Mouse (Mus musculus) kidney, postnatal 0 days (tissue): ENCODE measurements around the gene Rabep2. TPM values are rescaled to one million over a fixed set of nuclear protein-coding genes. Genes with fewer than 3 reads are reported as not detected.
A peak's percentile ranks its signal among the peaks of the same experiment; 100 is the strongest.
"Not testable (repeated sequence)": the region's sequence is repeated elsewhere in the genome, so short reads cannot be mapped to it uniquely, and the experiment has no call there.

ENCODE experiments used
- ATAC-seq: fragments of 200-750 bp; cut with Nextera tagmentation; replicated peaks from 2 replicates; pipeline ENCODE4 v1.8.0; 2017; ENCODE audit warnings: low read depth, moderate number of reproducible peaks, moderate TSS enrichment, moderate library complexity; ENCODE audit not compliant: low FRiP score
- DNase-seq: peaks from one replicate; pipeline ENCODE4 v3.0.0-alpha.2; 2016; ENCODE audit warnings: low spot score
- H3K27ac ChIP-seq: fragments of 300-500 bp; sonication (generic); 2 replicates; pipeline ENCODE4 v1.5.1; 2014; ENCODE audit warnings: mild to moderate bottlenecking
- H3K27me3 ChIP-seq: fragments of 300-500 bp; sonication (generic); 2 replicates; pipeline ENCODE4 v1.6.1; 2014; ENCODE audit warnings: low read length, mixed read lengths; ENCODE audit not compliant: insufficient read depth
- H3K36me3 ChIP-seq: fragments of 300-500 bp; sonication (generic); 2 replicates; pipeline ENCODE4 v1.6.1; 2014; ENCODE audit warnings: low read length, mixed read lengths; ENCODE audit not compliant: insufficient read depth
- H3K4me1 ChIP-seq: fragments of 300-500 bp; sonication (generic); replicated peaks from 2 replicates; pipeline ENCODE4 v1.6.1; 2014; ENCODE audit warnings: antibody characterized with exemption, low read length, mixed read lengths; ENCODE audit not compliant: insufficient read depth
- H3K4me2 ChIP-seq: fragments of 300-500 bp; sonication (generic); 2 replicates; pipeline ENCODE4 v1.6.1; 2014; ENCODE audit warnings: mild to moderate bottlenecking, low read length, moderate library complexity, mixed read lengths
- H3K4me3 ChIP-seq: fragments of 300-500 bp; sonication (generic); replicated peaks from 2 replicates; pipeline ENCODE4 v1.5.1; 2014; ENCODE audit warnings: low read depth, low read length
- H3K9ac ChIP-seq: fragments of 300-500 bp; sonication (generic); 2 replicates; pipeline ENCODE4 v1.6.1; 2014; ENCODE audit warnings: low read depth, low read length
- H3K9me3 ChIP-seq: fragments of 300-500 bp; sonication (generic); replicated peaks from 2 replicates; pipeline ENCODE4 v1.6.1; 2016; ENCODE audit warnings: low read length, inconsistent platforms, mixed read lengths
- CTCF ChIP-seq: IDR thresholded peaks from 2 replicates; pipeline ENCODE4 v1.5.1; 2016; ENCODE audit warnings: antibody characterized with exemption, low read depth, mild to moderate bottlenecking, moderate library complexity
- WGBS: fragments of 180-500 bp; shearing (Covaris S2); extraction: QIAGEN DNeasy Blood & Tissue Kit; methylation state at CpG from one replicate; pipeline ENCODE4 v1.1.7; 2014; 5-methylcytosine and 5-hydroxymethylcytosine counted together
- polyA plus RNA-seq: library from polyadenylated mRNA; unstranded; fragments of >200 nt; fragmentation: Nextera tagmentation; extraction: Ambion mirVana; gene quantifications from 2 replicates; pipeline ENCODE4 v1.2.1, GENCODE M21; 2015

The Rabep2 gene
- polyA plus RNA-seq, 1 experiment from 2014 or later: 29.7 TPM

GRCm38 (mm10) chr7:126397221-126397620, 31.3 kb upstream of the Rabep2 start:
- no peak for ATAC-seq
- no peak overlapping the region for H3K9ac ChIP-seq
- 58% methylated on average over 6 of the region's 6 CpGs for WGBS
- H3K4me1 ChIP-seq: no peaks in the 10 kb centered on the region
- H3K4me3 ChIP-seq: no peak overlapping the region
- TF ChIP-seq CTCF: no peak
- no peaks in the 10 kb centered on the region for H3K27me3 ChIP-seq
- no peaks in the 10 kb centered on the region for H3K9me3 ChIP-seq
- no peak for DNase-seq
- H3K4me2 ChIP-seq: no peak overlapping the region
- H3K36me3 ChIP-seq: no peaks in the 10 kb centered on the region
- H3K27ac ChIP-seq: no peak overlapping the region

- WGBS: 92% methylated on average over 4 of the region's 4 CpGs
- DNase-seq (no peak), ATAC-seq (no peak)
- Histone ChIP-seq H3K4me2 (no peak overlapping the region), H3K27me3 (no peaks in the 10 kb centered on the region), H3K4me1 (no peaks in the 10 kb centered on the region), H3K27ac (no peak overlapping the region), H3K9me3 (no peaks in the 10 kb centered on the region), H3K36me3 (no peaks in the 10 kb centered on the region), H3K9ac (no peak overlapping the region), H3K4me3 (no peak overlapping the region)
- no peak for TF ChIP-seq CTCF
Observed at GRCm38 (mm10) chr7:126397822-126398221, 30.7 kb upstream of the Rabep2 start.

GRCm38 (mm10) chr7:126399548-126399947, 29.0 kb upstream of the Rabep2 start:
- WGBS: 7% methylated on average over 5 of the region's 5 CpGs
- peak; percentile 91 for TF ChIP-seq CTCF

GRCm38 (mm10) chr7:126402518-126402917, 26.0 kb upstream of the Rabep2 start:
- H3K36me3 ChIP-seq, H3K4me3 ChIP-seq, H3K9ac ChIP-seq, ATAC-seq, H3K4me2 ChIP-seq, H3K27ac ChIP-seq, DNase-seq, H3K9me3 ChIP-seq, H3K4me1 ChIP-seq, H3K27me3 ChIP-seq: not testable (repeated sequence)
- 74% methylated on average over 8 of the region's 8 CpGs for WGBS

More at GRCm38 (mm10) chr7:126399548-126399947, 29.0 kb upstream of the Rabep2 start:
- no peak overlapping the region for H3K9ac ChIP-seq
- no peak overlapping the region for H3K4me2 ChIP-seq
- no peaks in the 10 kb centered on the region for H3K27me3 ChIP-seq
- H3K9me3 ChIP-seq: no peaks in the 10 kb centered on the region
- H3K4me3 ChIP-seq: no peak overlapping the region
- ATAC-seq (no peak), DNase-seq (peak; percentile 88)
- no peaks in the 10 kb centered on the region for H3K36me3 ChIP-seq
- H3K27ac ChIP-seq: no peak overlapping the region
- no peaks in the 10 kb centered on the region for H3K4me1 ChIP-seq

- TF ChIP-seq CTCF: no peak
- H3K4me1 ChIP-seq: no peaks in the 10 kb centered on the region
- H3K9ac ChIP-seq: no peak overlapping the region
- ATAC-seq: no peak
- H3K36me3 ChIP-seq: no peaks in the 10 kb centered on the region
- H3K4me3 ChIP-seq: no peak overlapping the region
- no peak overlapping the region for H3K4me2 ChIP-seq
- no peaks in the 10 kb centered on the region for H3K27me3 ChIP-seq
- WGBS: 64% methylated on average over 2 of the region's 2 CpGs
- H3K9me3 ChIP-seq: no peaks in the 10 kb centered on the region
- peak; percentile 16 for DNase-seq
- H3K27ac ChIP-seq: no peak overlapping the region
Observed at GRCm38 (mm10) chr7:126408686-126409085, 19.9 kb upstream of the Rabep2 start.

- TF ChIP-seq CTCF: no peak
- no peaks in the 10 kb centered on the region for H3K27me3 ChIP-seq
Observed at GRCm38 (mm10) chr7:126411061-126411460, 17.5 kb upstream of the Rabep2 start.

GRCm38 (mm10) chr7:126414725-126415124, 13.8 kb upstream of the Rabep2 start, which contains the start of gene Cd19:
TSS of gene Cd19 (minus strand) at chr7:126414889.
- Histone ChIP-seq H3K27ac (no peak within 1 kb of the TSS), H3K4me1 (no peaks in the 10 kb centered on the region), H3K4me3 (no peak within 1 kb of the TSS), H3K9me3 (no peaks in the 10 kb centered on the region), H3K36me3 (no peaks in the 10 kb centered on the region), H3K27me3 (no peaks in the 10 kb centered on the region), H3K9ac (no peak within 1 kb of the TSS), H3K4me2 (no peak within 1 kb of the TSS)
- no peak for TF ChIP-seq CTCF
- WGBS: 81% methylated on average over 6 of the region's 6 CpGs
- no peak for DNase-seq
- ATAC-seq: no peak

More at GRCm38 (mm10) chr7:126411061-126411460, 17.5 kb upstream of the Rabep2 start:
- no peak for DNase-seq
- no peaks in the 10 kb centered on the region for H3K9me3 ChIP-seq
- no peak overlapping the region for H3K9ac ChIP-seq
- no peaks in the 10 kb centered on the region for H3K4me1 ChIP-seq
- 90% methylated on average over 4 of the region's 4 CpGs for WGBS
- no peak overlapping the region for H3K4me3 ChIP-seq
- no peak for ATAC-seq
- no peaks in the 10 kb centered on the region for H3K36me3 ChIP-seq
- H3K4me2 ChIP-seq: no peak overlapping the region
- no peak overlapping the region for H3K27ac ChIP-seq
